Mouse (Mus musculus): Measurements from ENCODE around the gene Tnfaip8l1. TPM values are rescaled to one million over a fixed set of nuclear protein-coding genes. Genes with fewer than 3 reads are reported as not detected.

Tnfaip8l1 gene
- polyA plus RNA-seq, 1 experiment from 2014 or later, result 9.8 TPM

DNA sequence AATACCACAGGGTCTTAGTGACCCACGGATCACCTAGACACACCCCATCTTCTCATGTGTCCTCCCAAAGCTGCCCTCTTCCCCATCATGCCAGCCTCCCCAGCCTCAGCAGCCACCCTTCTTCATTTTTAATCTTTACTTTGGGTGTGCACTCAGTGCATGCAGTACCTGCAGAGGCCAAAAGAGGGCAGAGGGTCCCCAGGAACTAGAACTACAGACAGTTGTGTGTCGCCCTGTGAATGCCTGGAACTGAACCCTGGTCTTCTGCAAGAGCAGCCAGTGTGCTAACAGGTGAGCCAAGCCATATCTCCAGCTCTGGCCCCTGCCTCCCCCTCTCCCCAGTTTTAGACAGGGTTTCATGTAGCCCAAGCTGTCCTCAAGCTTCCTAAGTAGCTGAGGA is 34.6 kb downstream of the Tnfaip8l1 start:
- Histone ChIP-seq H3K4me2 (replicated peaks) (no peak overlapping the region), H3K27ac (no peak overlapping the region), H3K4me3 (no peak overlapping the region), H3K27me3 (replicated peaks) (no peaks in the 10 kb centered on the region), H3K4me1 (no peaks in the 10 kb centered on the region), H3K36me3 (peaks cover 90% of the 10 kb centered on the region), H3K9ac (no peak overlapping the region), H3K9me3 (no peaks in the 10 kb centered on the region)
- WGBS, result 77% methylated on average over 2 of the region's 2 CpGs
- no peak for ATAC-seq (ENCODE audit: low FRiP score, low read depth)

DNA sequence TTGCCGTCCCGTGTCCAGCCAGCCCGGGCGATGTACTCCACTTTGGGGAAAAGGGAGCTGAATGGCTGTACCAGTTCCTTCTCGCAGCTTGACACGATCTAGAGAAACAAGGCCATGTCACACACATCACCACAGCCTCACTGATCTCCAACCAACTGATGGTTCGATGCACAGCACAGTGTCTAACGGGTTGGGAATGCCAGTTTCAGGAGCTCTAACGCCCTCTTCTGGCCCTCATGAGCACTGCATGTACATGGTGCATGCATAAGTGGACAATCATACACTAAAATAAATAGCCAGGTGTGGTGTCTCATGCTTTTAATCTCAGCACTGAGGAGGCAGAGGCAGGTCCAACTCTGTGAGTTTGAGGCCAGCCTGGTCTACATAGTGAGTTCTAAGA is 38.3 kb downstream of the Tnfaip8l1 start:
- Histone ChIP-seq H3K9ac (no peak overlapping the region), H3K4me1 (no peaks in the 10 kb centered on the region), H3K27me3 (replicated peaks) (no peaks in the 10 kb centered on the region), H3K4me3 (no peak overlapping the region), H3K9me3 (no peaks in the 10 kb centered on the region), H3K27ac (no peak overlapping the region), H3K4me2 (replicated peaks) (no peak overlapping the region), H3K36me3 (peaks cover 90% of the 10 kb centered on the region)
- WGBS, result 85% methylated on average over 9 of the region's 9 CpGs
- ATAC-seq (ENCODE audit: low FRiP score, low read depth), result no peak

DNA sequence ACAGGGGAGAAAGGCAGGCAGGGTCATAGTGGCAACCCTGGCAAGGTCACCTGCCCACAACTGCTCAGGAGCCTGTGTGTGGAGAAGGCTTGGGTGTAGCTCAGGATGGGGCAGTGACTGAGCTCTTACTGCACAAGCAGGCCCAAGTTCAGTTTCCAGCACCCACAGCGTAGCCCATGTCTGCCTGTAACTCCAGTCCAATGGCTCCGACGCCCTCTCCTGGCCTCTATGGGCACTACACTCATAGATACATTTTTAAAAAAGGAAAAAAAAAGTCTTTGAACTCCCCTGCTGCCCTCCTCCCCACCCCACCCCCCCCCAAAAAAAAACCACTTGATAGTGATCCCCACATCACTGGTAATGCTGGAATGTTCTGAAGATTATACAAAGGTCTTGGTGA is 39.4 kb downstream of the Tnfaip8l1 start:
- WGBS, result 77% methylated on average over 3 of the region's 3 CpGs

DNA sequence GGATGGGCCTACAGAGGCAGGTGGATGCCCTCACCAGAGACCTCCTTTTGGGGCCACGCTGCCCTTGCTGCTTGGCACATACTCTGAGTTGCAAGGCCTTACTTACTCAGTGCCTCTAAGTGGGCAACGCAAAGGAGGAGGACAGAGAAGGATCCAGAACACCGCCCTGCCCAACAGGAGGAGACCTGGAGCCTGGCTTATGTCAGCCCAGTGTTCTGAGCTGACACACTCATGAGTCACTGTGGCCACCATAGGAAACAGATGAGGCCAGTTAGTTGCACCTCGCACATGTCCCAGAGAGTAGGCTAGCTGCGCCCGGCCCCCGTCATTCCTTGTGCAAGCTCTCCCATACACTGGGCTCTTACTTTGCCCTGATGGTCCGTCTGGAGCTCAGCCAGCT is 40.2 kb downstream of the Tnfaip8l1 start:
- no peaks in the 10 kb centered on the region for H3K9me3 ChIP-seq
- H3K9ac ChIP-seq, result no peak overlapping the region
- peaks cover 90% of the 10 kb centered on the region for H3K36me3 ChIP-seq
- H3K4me1 ChIP-seq, result no peaks in the 10 kb centered on the region
- no peak for ATAC-seq (ENCODE audit: low FRiP score, low read depth)
- H3K4me2 ChIP-seq (replicated peaks), result no peak overlapping the region
- WGBS, result 90% methylated on average over 8 of the region's 8 CpGs
- H3K27me3 ChIP-seq (replicated peaks), result no peaks in the 10 kb centered on the region
- H3K27ac ChIP-seq, result no peak overlapping the region
- H3K4me3 ChIP-seq, result no peak overlapping the region

More for the DNA sequence above, 39.4 kb downstream of the Tnfaip8l1 start:
- no peak for ATAC-seq (ENCODE audit: low FRiP score, low read depth)
- peaks cover 90% of the 10 kb centered on the region for H3K36me3 ChIP-seq
- H3K4me3 ChIP-seq, result no peak overlapping the region
- no peak overlapping the region for H3K9ac ChIP-seq
- H3K27me3 ChIP-seq (replicated peaks), result no peaks in the 10 kb centered on the region
- H3K9me3 ChIP-seq, result no peaks in the 10 kb centered on the region
- no peak overlapping the region for H3K27ac ChIP-seq
- H3K4me2 ChIP-seq (replicated peaks), result no peak overlapping the region
- no peaks in the 10 kb centered on the region for H3K4me1 ChIP-seq

DNA sequence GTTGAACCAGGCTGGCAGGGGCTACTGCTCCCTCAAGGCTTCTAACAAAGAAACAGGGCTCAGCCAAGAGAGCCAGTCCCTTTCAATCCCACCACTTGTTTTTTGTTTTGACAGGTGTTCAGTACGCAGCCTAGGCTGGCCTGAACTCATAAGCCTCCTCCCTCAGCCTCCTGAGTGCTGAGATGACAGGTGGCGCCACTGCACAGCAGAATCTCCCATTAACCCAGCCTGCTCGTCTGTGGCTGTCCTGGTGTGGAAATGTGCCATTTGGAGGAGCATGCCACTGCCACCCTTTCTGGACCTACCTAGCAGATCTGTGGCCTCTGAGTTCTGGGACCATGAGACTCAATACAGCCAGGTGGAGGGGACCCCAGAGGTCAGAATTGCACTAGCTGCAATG is 41.5 kb downstream of the Tnfaip8l1 start:
- Histone ChIP-seq H3K4me1 (no peaks in the 10 kb centered on the region), H3K36me3 (peaks cover 90% of the 10 kb centered on the region), H3K4me2 (replicated peaks) (no peak overlapping the region), H3K27ac (no peak overlapping the region), H3K27me3 (replicated peaks) (no peaks in the 10 kb centered on the region), H3K9ac (no peak overlapping the region), H3K9me3 (no peaks in the 10 kb centered on the region), H3K4me3 (no peak overlapping the region)
- 60% methylated on average over 3 of the region's 3 CpGs for WGBS
- ATAC-seq (ENCODE audit: low FRiP score, low read depth), result no peak

DNA sequence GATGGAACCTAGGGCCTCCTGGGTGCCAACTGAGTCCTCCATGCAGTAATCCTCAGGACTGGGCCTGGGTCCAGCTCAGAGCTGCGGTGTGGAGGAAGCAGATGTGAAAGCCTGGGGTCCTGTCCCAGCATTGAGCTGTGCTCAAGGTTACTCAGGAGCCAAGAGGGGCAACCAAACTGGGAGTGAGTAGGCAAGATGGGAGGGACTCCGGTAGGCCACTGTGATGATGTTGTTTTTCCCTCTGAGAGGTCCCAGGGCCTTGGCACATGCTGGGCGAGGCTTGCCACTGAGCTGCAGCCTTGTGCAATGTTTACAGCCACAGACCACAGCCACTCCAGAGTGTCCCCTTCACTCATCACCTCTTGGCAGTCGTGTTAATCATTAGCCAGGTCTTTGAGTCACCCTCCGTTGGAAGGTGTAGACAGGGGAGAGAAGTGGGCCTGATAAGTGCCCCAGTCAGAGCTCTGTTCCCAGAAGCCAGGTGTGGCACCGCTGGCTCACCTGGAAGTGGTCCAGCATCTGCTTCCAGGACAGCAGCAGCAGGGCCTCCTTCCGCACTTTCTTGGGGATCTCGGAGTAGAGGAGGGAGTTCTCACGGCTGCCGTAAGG is 44.1 kb downstream of the Tnfaip8l1 start:
- no peaks in the 10 kb centered on the region for H3K27me3 ChIP-seq (replicated peaks)
- no peaks in the 10 kb centered on the region for H3K9me3 ChIP-seq
- no peak overlapping the region for H3K27ac ChIP-seq
- H3K4me2 ChIP-seq (replicated peaks), result no peak overlapping the region
- no peak for ATAC-seq (ENCODE audit: low FRiP score, low read depth)
- 90% methylated on average over 10 of the region's 10 CpGs for WGBS
- H3K36me3 ChIP-seq, result peaks cover 100% of the 10 kb centered on the region
- H3K4me1 ChIP-seq, result no peaks in the 10 kb centered on the region
- H3K4me3 ChIP-seq, result no peak overlapping the region
- no peak overlapping the region for H3K9ac ChIP-seq

DNA sequence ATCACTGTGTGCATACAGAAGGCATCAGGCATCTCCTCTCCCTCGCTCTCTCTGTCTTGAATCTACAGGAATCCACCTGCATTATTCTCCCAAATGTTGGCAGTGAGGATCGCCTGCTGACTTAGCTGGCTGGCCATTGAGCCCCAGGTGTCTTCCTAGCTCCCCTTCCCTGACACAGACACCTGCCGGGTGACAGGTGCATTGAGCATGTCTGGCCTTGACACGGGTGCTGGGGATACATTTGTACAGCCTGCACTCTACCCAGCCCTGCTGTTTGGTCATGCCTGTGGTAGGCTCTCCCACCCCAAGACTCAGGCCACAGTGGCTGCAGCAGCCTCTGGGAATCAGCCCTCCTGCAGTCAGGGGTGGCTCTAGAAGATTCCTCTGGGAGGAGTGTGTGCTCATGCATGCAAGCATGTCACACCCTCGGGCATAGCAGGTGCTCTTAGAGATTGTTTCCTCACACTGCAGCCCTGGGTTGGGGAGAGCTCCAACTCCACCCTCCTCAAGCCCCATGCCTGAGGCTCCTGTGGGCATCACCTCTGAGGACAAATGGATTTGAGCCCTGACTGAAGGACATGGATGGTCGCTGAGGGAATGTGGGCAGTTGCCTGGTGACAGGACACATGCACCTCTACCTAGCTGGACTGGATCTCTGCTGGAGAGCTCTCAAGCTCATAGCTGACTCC is 44.9 kb downstream of the Tnfaip8l1 start:
- Histone ChIP-seq H3K27me3 (replicated peaks) (no peaks in the 10 kb centered on the region), H3K9me3 (no peaks in the 10 kb centered on the region), H3K4me1 (no peaks in the 10 kb centered on the region), H3K4me2 (replicated peaks) (no peak overlapping the region), H3K9ac (no peak overlapping the region), H3K36me3 (peaks cover 100% of the 10 kb centered on the region), H3K4me3 (no peak overlapping the region), H3K27ac (no peak overlapping the region)
- WGBS, result 85% methylated on average over 6 of the region's 6 CpGs
- ATAC-seq (ENCODE audit: low FRiP score, low read depth), result no peak

DNA sequence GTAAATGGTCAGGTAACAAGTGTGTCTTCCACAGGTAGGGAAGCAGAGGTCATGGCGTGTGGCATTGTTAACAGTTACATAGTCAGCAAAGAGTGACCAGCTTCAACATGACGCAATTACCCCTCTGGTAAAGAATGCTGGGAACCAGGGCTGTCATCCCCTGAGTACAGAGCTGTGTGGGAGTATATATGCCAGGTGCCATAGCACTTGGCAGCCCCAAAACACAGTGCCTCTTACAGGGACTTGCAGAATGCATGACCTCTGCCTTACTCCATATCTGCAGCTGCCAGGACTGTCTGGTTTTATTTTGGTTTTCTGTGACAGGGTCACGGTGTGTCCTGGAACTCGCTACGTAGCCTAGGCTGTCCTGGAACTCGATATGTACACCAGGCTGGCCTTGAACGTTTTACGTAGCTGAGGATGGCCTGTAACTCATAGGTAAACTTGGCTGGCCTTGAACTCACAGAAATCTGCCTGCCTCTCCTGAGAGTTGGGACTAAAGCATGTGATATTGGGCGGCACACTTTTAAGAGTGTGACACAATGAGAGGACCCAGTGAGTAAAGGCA is 45.8 kb downstream of the Tnfaip8l1 start:
- H3K27me3 ChIP-seq (replicated peaks), result no peaks in the 10 kb centered on the region
- H3K9ac ChIP-seq, result no peak overlapping the region
- WGBS, result 95% methylated on average over 9 of the region's 9 CpGs
- H3K27ac ChIP-seq, result no peak overlapping the region
- peaks cover 91% of the 10 kb centered on the region for H3K36me3 ChIP-seq
- H3K4me3 ChIP-seq, result no peak overlapping the region
- no peaks in the 10 kb centered on the region for H3K9me3 ChIP-seq
- ATAC-seq (ENCODE audit: low FRiP score, low read depth), result no peak
- H3K4me1 ChIP-seq, result 0 out of 2 replicates have a peak, but pooled peaks cover 4% of the 10 kb centered on the region
- H3K4me2 ChIP-seq (replicated peaks), result no peak overlapping the region

DNA sequence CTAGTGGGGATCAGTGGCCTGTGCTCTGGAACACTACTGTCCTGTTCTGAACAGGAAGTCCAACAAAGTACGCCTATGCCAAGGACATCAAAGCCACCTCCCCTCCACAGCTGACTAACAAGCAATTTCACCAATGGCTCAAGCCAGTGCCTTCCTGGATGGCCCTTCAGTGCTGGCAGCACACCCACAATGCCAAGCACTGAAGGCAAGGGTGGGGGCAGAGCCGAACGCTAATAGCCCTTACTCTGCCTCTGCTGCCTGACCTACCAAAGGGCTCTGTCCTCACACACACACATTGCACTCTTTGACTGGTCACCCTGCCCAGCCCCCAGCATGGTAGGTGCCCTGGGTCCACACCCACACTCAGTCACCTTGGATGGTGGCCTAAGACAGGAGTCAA is 46.5 kb downstream of the Tnfaip8l1 start:
- H3K27ac ChIP-seq, result no peak overlapping the region
- 0 out of 2 replicates have a peak, but pooled peaks cover 5% of the 10 kb centered on the region for H3K4me1 ChIP-seq
- no peak for ATAC-seq (ENCODE audit: low FRiP score, low read depth)
- no peak overlapping the region for H3K9ac ChIP-seq
- WGBS, result 96% methylated on average over 3 of the region's 3 CpGs
- no peak overlapping the region for H3K4me3 ChIP-seq
- H3K36me3 ChIP-seq, result peaks cover 83% of the 10 kb centered on the region
- H3K27me3 ChIP-seq (replicated peaks), result no peaks in the 10 kb centered on the region
- H3K4me2 ChIP-seq (replicated peaks), result no peak overlapping the region
- H3K9me3 ChIP-seq, result no peaks in the 10 kb centered on the region

DNA sequence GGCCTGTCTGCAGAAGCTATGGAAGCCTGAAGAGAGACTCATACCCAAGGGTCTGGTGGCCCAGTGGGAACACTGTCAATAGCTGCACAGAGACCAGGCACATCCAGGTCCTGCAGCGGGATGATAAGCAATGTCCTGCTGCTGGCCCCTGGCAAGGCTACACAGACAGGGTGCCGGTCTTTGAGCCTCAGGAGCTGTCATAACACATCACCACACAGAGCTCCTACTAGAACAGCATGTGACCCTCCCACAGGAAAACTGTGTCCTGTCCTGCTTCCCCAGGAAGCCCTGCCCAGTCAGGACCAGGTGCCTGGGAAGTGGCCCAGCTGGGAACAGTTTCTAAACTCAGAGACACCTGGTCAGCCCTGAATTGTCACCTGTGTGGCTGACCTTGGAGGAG is 48.8 kb downstream of the Tnfaip8l1 start:
- 94% methylated on average over 2 of the region's 2 CpGs for WGBS
- H3K27me3 ChIP-seq (replicated peaks), result no peaks in the 10 kb centered on the region
- ATAC-seq (ENCODE audit: low FRiP score, low read depth), result no peak
- peaks cover 75% of the 10 kb centered on the region for H3K36me3 ChIP-seq
- no peaks in the 10 kb centered on the region for H3K9me3 ChIP-seq
- no peak overlapping the region for H3K9ac ChIP-seq
- H3K4me1 ChIP-seq, result peaks cover 7% of the 10 kb centered on the region; the same call in 1 of the 2 replicates
- no peak overlapping the region for H3K4me2 ChIP-seq (replicated peaks)
- no peak overlapping the region for H3K27ac ChIP-seq
- H3K4me3 ChIP-seq, result no peak overlapping the region

DNA sequence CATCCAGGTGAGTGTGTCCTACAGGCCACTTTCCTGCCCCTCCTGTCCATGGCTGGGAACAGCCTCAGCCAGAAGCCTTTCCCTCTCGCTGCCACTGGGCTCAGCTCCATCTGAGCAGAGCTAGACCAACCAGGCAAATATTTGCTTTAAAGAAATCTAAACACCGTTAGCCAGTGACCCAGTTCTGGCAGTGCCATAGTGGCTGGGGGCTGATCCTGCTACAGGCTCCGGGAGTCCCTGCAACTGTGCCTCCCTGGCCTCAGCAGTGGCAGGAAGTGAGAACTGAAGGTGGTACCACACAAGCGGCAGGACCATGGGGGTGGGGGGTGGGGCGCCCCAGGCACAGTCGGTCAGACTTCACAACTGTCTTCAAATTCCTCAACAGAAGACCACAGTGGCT is 50.4 kb downstream of the Tnfaip8l1 start:
- Histone ChIP-seq H3K4me3 (no peak overlapping the region), H3K4me1 (peaks cover 23% of the 10 kb centered on the region), H3K9ac (no peak overlapping the region), H3K9me3 (no peaks in the 10 kb centered on the region), H3K36me3 (peaks cover 63% of the 10 kb centered on the region), H3K27me3 (replicated peaks) (no peaks in the 10 kb centered on the region), H3K27ac (no peak overlapping the region), H3K4me2 (replicated peaks) (no peak overlapping the region)
- no peak for ATAC-seq (ENCODE audit: low FRiP score, low read depth)
- 78% methylated on average over 6 of the region's 6 CpGs for WGBS

DNA sequence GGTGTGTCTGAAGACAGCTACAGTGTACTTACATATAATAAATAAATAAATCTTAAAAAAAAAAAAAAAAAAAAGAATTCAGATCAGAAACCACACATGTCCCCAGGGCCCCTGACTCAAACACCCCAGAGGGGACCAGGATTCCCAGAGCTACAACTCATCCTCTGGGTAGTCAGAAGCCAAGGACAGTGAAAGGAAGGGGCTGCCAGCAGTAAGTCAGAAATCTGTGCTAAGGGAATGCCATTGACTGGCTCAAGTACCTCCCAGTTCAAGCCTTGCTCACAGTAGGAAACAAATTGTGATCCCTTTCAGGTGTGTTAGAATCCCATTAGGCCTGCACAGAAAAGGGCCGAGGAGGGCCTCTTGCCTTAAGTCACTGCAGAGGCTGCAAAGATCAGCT is 52.0 kb downstream of the Tnfaip8l1 start:
- H3K4me1 ChIP-seq, result peaks cover 27% of the 10 kb centered on the region
- no peak overlapping the region for H3K9ac ChIP-seq
- 85% methylated on average over 1 of the region's 1 CpGs for WGBS
- H3K27me3 ChIP-seq (replicated peaks), result no peaks in the 10 kb centered on the region
- ATAC-seq (ENCODE audit: low FRiP score, low read depth), result no peak
- no peak overlapping the region for H3K4me3 ChIP-seq
- H3K4me2 ChIP-seq (replicated peaks), result no peak overlapping the region
- peaks cover 47% of the 10 kb centered on the region for H3K36me3 ChIP-seq
- H3K9me3 ChIP-seq, result no peaks in the 10 kb centered on the region
- no peak overlapping the region for H3K27ac ChIP-seq

All from neural tube, embryonic 12.5 days (tissue).